ENCODE assay signal across 9 mouse cellular contexts in the genomic region with DNA sequence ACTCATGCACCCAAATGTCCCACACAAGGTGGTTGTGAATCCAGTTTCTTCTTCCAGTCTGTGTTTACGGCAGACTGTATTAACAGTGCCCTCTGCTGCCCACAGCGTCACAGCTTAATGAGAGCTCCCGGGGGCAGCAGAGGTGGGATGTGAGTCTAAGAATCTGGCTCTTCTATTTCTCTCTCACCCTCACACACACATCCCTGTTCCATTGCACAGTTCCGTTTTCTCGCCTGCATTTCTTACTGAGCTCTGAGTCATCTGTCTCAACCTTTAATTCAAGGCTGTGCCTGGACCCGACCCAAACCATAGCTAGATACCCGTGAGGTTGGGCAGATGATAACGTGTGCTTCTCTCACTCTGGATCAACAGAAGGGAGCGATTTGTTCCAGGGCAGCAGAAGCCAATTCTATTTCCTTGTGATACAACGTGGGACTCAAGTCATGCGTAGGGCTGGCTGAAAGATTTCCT. TPM values are rescaled to one million over a fixed set of nuclear protein-coding genes. Genes with fewer than 3 reads are reported as not detected.
A peak's percentile ranks its signal among the peaks of the same experiment; 100 is the strongest.
DNase-seq lines count a peak whose midpoint lies in the region; ATAC-seq and TF ChIP-seq lines count a peak whose summit lies in the region.
"Had no signal": no experiment of that assay in that cellular context is flagged by ENCODE, and none has a peak within 500 bp of the region (broad histone marks: within the 10 kb centered on the region; RNA-seq: fewer than 3 reads in every experiment).

No protein-coding gene starts in this region.

- TF ChIP-seq CTCF in intestine, postnatal 0 days (IDR thresholded peaks at IDR 0.05; ENCODE audit: low read depth), result peak; percentile 45

- no peak overlapping the region for H3K4me2 ChIP-seq in intestine, postnatal 0 days (replicated peaks; ENCODE audit: low read depth)
- no peak overlapping the region for H3K4me2 ChIP-seq in intestine, embryonic 15.5 days (replicated peaks)
- no peak overlapping the region for H3K4me2 ChIP-seq in kidney, embryonic 16.5 days (replicated peaks; ENCODE audit: low read depth, low read length)
- H3K4me2 ChIP-seq: heart, embryonic 13.5 days had no signal

- no peaks in the 10 kb centered on the region for H3K9me3 ChIP-seq in intestine, postnatal 0 days (ENCODE audit: control insufficient read depth)
- H3K9me3 ChIP-seq in intestine, embryonic 15.5 days, result no peaks in the 10 kb centered on the region
- no peaks in the 10 kb centered on the region for H3K9me3 ChIP-seq in kidney, embryonic 16.5 days (ENCODE audit: low read length)
- H3K9me3 ChIP-seq: heart, embryonic 13.5 days had no signal

- no peaks in the 10 kb centered on the region for H3K36me3 ChIP-seq in intestine, postnatal 0 days (ENCODE audit: control insufficient read depth, insufficient read depth)
- no peaks in the 10 kb centered on the region for H3K36me3 ChIP-seq in intestine, embryonic 15.5 days
- H3K36me3 ChIP-seq in kidney, embryonic 16.5 days (ENCODE audit: insufficient read depth, low read length), result no peaks in the 10 kb centered on the region
- H3K36me3 ChIP-seq: heart, embryonic 13.5 days had no signal

- no peak overlapping the region for H3K4me3 ChIP-seq in intestine, postnatal 0 days (ENCODE audit: low read depth, low read length)
- H3K4me3 ChIP-seq in intestine, embryonic 15.5 days (replicated peaks), result no peak overlapping the region
- no peak overlapping the region for H3K4me3 ChIP-seq in kidney, embryonic 16.5 days (ENCODE audit: low read length)
- H3K4me3 ChIP-seq: heart, embryonic 13.5 days had no signal

- intact Hi-C loops in left cerebral cortex, postnatal 25 days (cut with DNase I), result loop anchor here (5.0 kb wide), 1 partner anchor 305 kb away; no protein-coding TSS in a partner anchor

- WGBS in intestine, postnatal 0 days, result 68% methylated on average over 11 of the region's 11 CpGs
- 71% methylated on average over 11 of the region's 11 CpGs for WGBS in intestine, embryonic 15.5 days
- 66% methylated on average over 11 of the region's 11 CpGs for WGBS in kidney, embryonic 16.5 days

- no peak overlapping the region for H3K9ac ChIP-seq in intestine, postnatal 0 days (ENCODE audit: low read depth, low read length)
- no peak overlapping the region for H3K9ac ChIP-seq in intestine, embryonic 15.5 days
- no peak overlapping the region for H3K9ac ChIP-seq in kidney, embryonic 16.5 days (replicated peaks; ENCODE audit: low read length)
- H3K9ac ChIP-seq: heart, embryonic 13.5 days had no signal

- H3K27me3 ChIP-seq in intestine, postnatal 0 days (replicated peaks; ENCODE audit: control insufficient read depth, insufficient read depth, low read length), result no peaks in the 10 kb centered on the region
- no peaks in the 10 kb centered on the region for H3K27me3 ChIP-seq in intestine, embryonic 15.5 days (replicated peaks)
- no peaks in the 10 kb centered on the region for H3K27me3 ChIP-seq in kidney, embryonic 16.5 days (ENCODE audit: insufficient read depth, low read length)
- H3K27me3 ChIP-seq: heart, embryonic 13.5 days had no signal

- H3K4me1 ChIP-seq in intestine, postnatal 0 days (replicated peaks; ENCODE audit: control insufficient read depth, insufficient read depth, low read length), result no peaks in the 10 kb centered on the region
- H3K4me1 ChIP-seq in intestine, embryonic 15.5 days (replicated peaks), result no peaks in the 10 kb centered on the region
- H3K4me1 ChIP-seq in kidney, embryonic 16.5 days (ENCODE audit: insufficient read depth, low read length), result no peaks in the 10 kb centered on the region

- no peak for ATAC-seq in intestine, postnatal 0 days
- ATAC-seq in intestine, embryonic 15.5 days, result no peak
- no peak for ATAC-seq in megakaryocyte-erythroid progenitor cell, adult 5-6 weeks (replicated peaks; ENCODE audit: low FRiP score, low TSS enrichment, poor library complexity, severe bottlenecking)
- ATAC-seq in kidney, embryonic 16.5 days (ENCODE audit: low FRiP score, low TSS enrichment), result no peak

- DNase-seq in adrenal gland, postnatal 36 days, result peak; percentile 83 to 88
- peak; percentile 4 to 29 for DNase-seq in heart, adult 9 months (ENCODE audit: low spot score in 2 of 2)
- DNase-seq in left cerebral cortex, postnatal 25 days (ENCODE audit: low spot score in 2 of 2), result peak; percentile 35 to 89
- no peak for DNase-seq in thymus, postnatal 36 days

- no peak overlapping the region for H3K27ac ChIP-seq in intestine, postnatal 0 days (ENCODE audit: low read depth, low read length)
- H3K27ac ChIP-seq in intestine, embryonic 15.5 days, result no peak overlapping the region
- no peak overlapping the region for H3K27ac ChIP-seq in kidney, embryonic 16.5 days (ENCODE audit: low read length)
- H3K27ac ChIP-seq: heart, embryonic 13.5 days had no signal

RNA-seq across cellular contexts. Expression of gene Cdh13, which starts 46.3 kb away (rescaled TPM):
- 4.9 and 5.6 TPM in 2 replicates for polyA plus RNA-seq in intestine, postnatal 0 days (2015; fragmentation: Nextera tagmentation; extraction: Ambion mirVana)
- polyA plus RNA-seq in intestine, embryonic 15.5 days (2015; fragmentation: Nextera tagmentation; extraction: Ambion mirVana), result 6.2 and 6.5 TPM in 2 replicates
- total RNA-seq in adrenal gland, postnatal 36 days (2021), result 1 to 10 TPM; 5.9 to 6.2 TPM
- 10 to 100 TPM; 82.4 to 86.1 TPM for total RNA-seq in left cerebral cortex, postnatal 25 days (2021)
- total RNA-seq in megakaryocyte-erythroid progenitor cell, adult 5-6 weeks (2014; fragmentation: Nextera tagmentation), result not detected in 2 replicates
- not detected in 2 replicates for total RNA-seq in megakaryocyte-erythroid progenitor cell, adult 5-6 weeks (2017)
- 2.0 and 2.1 TPM in 2 replicates for polyA plus RNA-seq in kidney, embryonic 16.5 days (2015; fragmentation: Nextera tagmentation; extraction: Ambion mirVana)

Comparison
In these comparisons a context has a peak if more than half of its experiments do, and no peak if none do; other contexts are left out.
1. DNase-seq: peak in adrenal gland, postnatal 36 days (2 of 2), heart, adult 9 months (2 of 2) and left cerebral cortex, postnatal 25 days (2 of 2); none in thymus, postnatal 36 days (0 of 2).
2. RNA of gene Cdh13, which starts 46.3 kb away (total RNA-seq): 82.4 to 86.1 TPM in left cerebral cortex, postnatal 25 days; 5.9 to 6.2 TPM in adrenal gland, postnatal 36 days and not detected in megakaryocyte-erythroid progenitor cell, adult 5-6 weeks; every median in the first group is over 10 times any median in the second.